Mouse (Mus musculus): ENCODE results near the gene Cdr2l. TPM values are rescaled to one million over a fixed set of nuclear protein-coding genes. Genes with fewer than 3 reads are reported as not detected.

The Cdr2l gene
- total RNA-seq, 1 experiment, result 8.5 TPM

- no peak overlapping the region for H3K9ac ChIP-seq (ENCODE audit: insufficient read depth, low read depth, low read length, poor library complexity, severe bottlenecking)
- in situ Hi-C loops (cut with MboI; ENCODE audit: low sequenced_read_pairs in 2 of 2, unreplicated experiment in 2 of 2), result no loop called here
- H3K4me3 ChIP-seq (ENCODE audit: insufficient read depth in 1 of 2, low read depth in 1 of 2, low read length in 2 of 2, poor library complexity in 1 of 2, severe bottlenecking in 1 of 2), result no peak overlapping the region
- H3K4me1 ChIP-seq (ENCODE audit: control insufficient read depth in 2 of 2, insufficient read depth in 2 of 2, low read length in 2 of 2, poor library complexity in 1 of 2), result no peaks in the 10 kb centered on the region
- H3K27ac ChIP-seq (ENCODE audit: insufficient read depth, low read depth, low read length, poor library complexity, severe bottlenecking), result no peak overlapping the region
- no peaks in the 10 kb centered on the region for H3K36me3 ChIP-seq (ENCODE audit: control insufficient read depth, insufficient read depth, low read length, poor library complexity, severe bottlenecking)
- no peak for DNase-seq (ENCODE audit: low read depth, low spot score)
- H3K9me3 ChIP-seq (ENCODE audit: control insufficient read depth, insufficient read depth, low read depth, low read length), result no peaks in the 10 kb centered on the region
- TF ChIP-seq ZC3H11A (IDR thresholded peaks at IDR 0.05; ENCODE audit: borderline replicate concordance, low read depth, low read length) (no peak), ZNF384 (IDR thresholded peaks at IDR 0.05; ENCODE audit: low read depth, low read length) (no peak), HCFC1 (IDR thresholded peaks at IDR 0.05; ENCODE audit: borderline replicate concordance, insufficient read depth, low read length) (no peak), MAFK (IDR thresholded peaks at IDR 0.05; ENCODE audit: insufficient read depth, low read depth, low read length) (no peak), CHD2 (IDR thresholded peaks at IDR 0.05; ENCODE audit: low read depth, low read length) (no peak)
These were observed 44.4 kb upstream of the Cdr2l start for GRCm38 (mm10) chr11:115337350-115337749.

GRCm38 (mm10) chr11:115337826-115338225 is 43.9 kb upstream of the Cdr2l start:
- no peaks in the 10 kb centered on the region for H3K9me3 ChIP-seq (ENCODE audit: control insufficient read depth, insufficient read depth, low read depth, low read length)
- no peak for TF ChIP-seq HCFC1 (IDR thresholded peaks at IDR 0.05; ENCODE audit: borderline replicate concordance, insufficient read depth, low read length)
- TF ChIP-seq CHD2 (IDR thresholded peaks at IDR 0.05; ENCODE audit: low read depth, low read length), result no peak
- TF ChIP-seq ZNF384 (IDR thresholded peaks at IDR 0.05; ENCODE audit: low read depth, low read length), result no peak
- DNase-seq (ENCODE audit: low read depth, low spot score), result no peak
- no peaks in the 10 kb centered on the region for H3K36me3 ChIP-seq (ENCODE audit: control insufficient read depth, insufficient read depth, low read length, poor library complexity, severe bottlenecking)
- no peak overlapping the region for H3K27ac ChIP-seq (ENCODE audit: insufficient read depth, low read depth, low read length, poor library complexity, severe bottlenecking)
- no peak overlapping the region for H3K4me3 ChIP-seq (ENCODE audit: insufficient read depth in 1 of 2, low read depth in 1 of 2, low read length in 2 of 2, poor library complexity in 1 of 2, severe bottlenecking in 1 of 2)
- no peak overlapping the region for H3K9ac ChIP-seq (ENCODE audit: insufficient read depth, low read depth, low read length, poor library complexity, severe bottlenecking)
- H3K4me1 ChIP-seq (ENCODE audit: control insufficient read depth in 2 of 2, insufficient read depth in 2 of 2, low read length in 2 of 2, poor library complexity in 1 of 2), result no peaks in the 10 kb centered on the region
- in situ Hi-C loops (cut with MboI; ENCODE audit: low sequenced_read_pairs in 2 of 2, unreplicated experiment in 2 of 2), result no loop called here

GRCm38 (mm10) chr11:115341246-115341645 is 40.5 kb upstream of the Cdr2l start:
- H3K9ac ChIP-seq (ENCODE audit: insufficient read depth, low read depth, low read length, poor library complexity, severe bottlenecking), result no peak overlapping the region
- peaks cover 0 to 7% of the 10 kb centered on the region in 2 experiments; a peak in 2 of 4 replicates for H3K4me1 ChIP-seq (ENCODE audit: control insufficient read depth in 2 of 2, insufficient read depth in 2 of 2, low read length in 2 of 2, poor library complexity in 1 of 2)
- H3K9me3 ChIP-seq (ENCODE audit: control insufficient read depth, insufficient read depth, low read depth, low read length), result no peaks in the 10 kb centered on the region
- H3K4me3 ChIP-seq (ENCODE audit: insufficient read depth in 1 of 2, low read depth in 1 of 2, low read length in 2 of 2, poor library complexity in 1 of 2, severe bottlenecking in 1 of 2), result no peak overlapping the region
- no peaks in the 10 kb centered on the region for H3K36me3 ChIP-seq (ENCODE audit: control insufficient read depth, insufficient read depth, low read length, poor library complexity, severe bottlenecking)
- TF ChIP-seq ZC3H11A (IDR thresholded peaks at IDR 0.05; ENCODE audit: borderline replicate concordance, low read depth, low read length), result no peak
- no peak for TF ChIP-seq HCFC1 (IDR thresholded peaks at IDR 0.05; ENCODE audit: borderline replicate concordance, insufficient read depth, low read length)
- TF ChIP-seq CHD2 (IDR thresholded peaks at IDR 0.05; ENCODE audit: low read depth, low read length), result no peak
- no peak for TF ChIP-seq MAFK (IDR thresholded peaks at IDR 0.05; ENCODE audit: insufficient read depth, low read depth, low read length)
- TF ChIP-seq ZNF384 (IDR thresholded peaks at IDR 0.05; ENCODE audit: low read depth, low read length), result no peak
- H3K27ac ChIP-seq (ENCODE audit: insufficient read depth, low read depth, low read length, poor library complexity, severe bottlenecking), result no peak overlapping the region
- in situ Hi-C loops (cut with MboI; ENCODE audit: low sequenced_read_pairs in 2 of 2, unreplicated experiment in 2 of 2), result no loop called here
- DNase-seq (ENCODE audit: low read depth, low spot score), result no peak

DNA sequence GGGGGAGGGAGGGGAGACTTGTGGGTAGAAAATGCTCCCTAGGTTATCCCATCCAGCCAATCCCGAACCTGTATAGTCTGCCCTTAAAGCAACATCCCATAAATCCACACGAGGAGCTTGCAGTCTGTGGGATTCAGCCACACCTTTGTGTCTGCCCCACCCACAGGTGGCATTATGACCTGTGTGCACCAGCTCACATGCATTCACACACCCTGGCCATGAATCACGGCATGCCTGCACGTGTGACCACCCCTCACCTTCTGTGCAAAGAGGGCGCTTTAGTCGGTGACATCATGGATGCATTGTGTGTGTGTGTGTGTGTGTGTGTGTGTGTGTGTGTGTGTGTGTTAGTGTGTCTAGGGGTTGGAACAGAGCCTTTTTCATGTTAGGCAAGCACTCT is 39.9 kb upstream of the Cdr2l start:
- peaks cover 0 to 7% of the 10 kb centered on the region in 2 experiments; a peak in 2 of 4 replicates for H3K4me1 ChIP-seq (ENCODE audit: control insufficient read depth in 2 of 2, insufficient read depth in 2 of 2, low read length in 2 of 2, poor library complexity in 1 of 2)
- no peak overlapping the region for H3K4me3 ChIP-seq (ENCODE audit: insufficient read depth in 1 of 2, low read depth in 1 of 2, low read length in 2 of 2, poor library complexity in 1 of 2, severe bottlenecking in 1 of 2)
- no peak for DNase-seq (ENCODE audit: low read depth, low spot score)
- in situ Hi-C loops (cut with MboI; ENCODE audit: low sequenced_read_pairs in 2 of 2, unreplicated experiment in 2 of 2), result no loop called here
- H3K9ac ChIP-seq (ENCODE audit: insufficient read depth, low read depth, low read length, poor library complexity, severe bottlenecking), result no peak overlapping the region
- H3K9me3 ChIP-seq (ENCODE audit: control insufficient read depth, insufficient read depth, low read depth, low read length), result no peaks in the 10 kb centered on the region
- H3K27ac ChIP-seq (ENCODE audit: insufficient read depth, low read depth, low read length, poor library complexity, severe bottlenecking), result no peak overlapping the region
- no peak for TF ChIP-seq ZC3H11A (IDR thresholded peaks at IDR 0.05; ENCODE audit: borderline replicate concordance, low read depth, low read length)
- TF ChIP-seq HCFC1 (IDR thresholded peaks at IDR 0.05; ENCODE audit: borderline replicate concordance, insufficient read depth, low read length), result no peak
- no peak for TF ChIP-seq ZNF384 (IDR thresholded peaks at IDR 0.05; ENCODE audit: low read depth, low read length)
- no peak for TF ChIP-seq CHD2 (IDR thresholded peaks at IDR 0.05; ENCODE audit: low read depth, low read length)
- no peak for TF ChIP-seq MAFK (IDR thresholded peaks at IDR 0.05; ENCODE audit: insufficient read depth, low read depth, low read length)
- H3K36me3 ChIP-seq (ENCODE audit: control insufficient read depth, insufficient read depth, low read length, poor library complexity, severe bottlenecking), result no peaks in the 10 kb centered on the region

GRCm38 (mm10) chr11:115344967-115345366 is 36.7 kb upstream of the Cdr2l start:
- H3K4me1 ChIP-seq (ENCODE audit: control insufficient read depth in 2 of 2, insufficient read depth in 2 of 2, low read length in 2 of 2, poor library complexity in 1 of 2), result peaks cover 0 to 16% of the 10 kb centered on the region in 2 experiments; a peak in 2 of 4 replicates
- no peak for DNase-seq (ENCODE audit: low read depth, low spot score)

More at GRCm38 (mm10) chr11:115344967-115345366, 36.7 kb upstream of the Cdr2l start:
- peak overlapping the region; percentile 11; a peak in 2 of 4 replicates for H3K4me3 ChIP-seq (ENCODE audit: insufficient read depth in 1 of 2, low read depth in 1 of 2, low read length in 2 of 2, poor library complexity in 1 of 2, severe bottlenecking in 1 of 2)
- no peaks in the 10 kb centered on the region for H3K9me3 ChIP-seq (ENCODE audit: control insufficient read depth, insufficient read depth, low read depth, low read length)
- in situ Hi-C loops (cut with MboI; ENCODE audit: low sequenced_read_pairs in 2 of 2, unreplicated experiment in 2 of 2), result no loop called here
- no peak overlapping the region for H3K9ac ChIP-seq (ENCODE audit: insufficient read depth, low read depth, low read length, poor library complexity, severe bottlenecking)
- H3K27ac ChIP-seq (ENCODE audit: insufficient read depth, low read depth, low read length, poor library complexity, severe bottlenecking), result no peak overlapping the region
- H3K36me3 ChIP-seq (ENCODE audit: control insufficient read depth, insufficient read depth, low read length, poor library complexity, severe bottlenecking), result no peaks in the 10 kb centered on the region
- TF ChIP-seq ZC3H11A (IDR thresholded peaks at IDR 0.05; ENCODE audit: borderline replicate concordance, low read depth, low read length), result 0 out of 2 replicates have a peak, but pooled peaks have one; percentile 2
- TF ChIP-seq MAFK (IDR thresholded peaks at IDR 0.05; ENCODE audit: insufficient read depth, low read depth, low read length), result no peak
